12 mouse cellular contexts compared by ENCODE assay signal in the genomic region with DNA sequence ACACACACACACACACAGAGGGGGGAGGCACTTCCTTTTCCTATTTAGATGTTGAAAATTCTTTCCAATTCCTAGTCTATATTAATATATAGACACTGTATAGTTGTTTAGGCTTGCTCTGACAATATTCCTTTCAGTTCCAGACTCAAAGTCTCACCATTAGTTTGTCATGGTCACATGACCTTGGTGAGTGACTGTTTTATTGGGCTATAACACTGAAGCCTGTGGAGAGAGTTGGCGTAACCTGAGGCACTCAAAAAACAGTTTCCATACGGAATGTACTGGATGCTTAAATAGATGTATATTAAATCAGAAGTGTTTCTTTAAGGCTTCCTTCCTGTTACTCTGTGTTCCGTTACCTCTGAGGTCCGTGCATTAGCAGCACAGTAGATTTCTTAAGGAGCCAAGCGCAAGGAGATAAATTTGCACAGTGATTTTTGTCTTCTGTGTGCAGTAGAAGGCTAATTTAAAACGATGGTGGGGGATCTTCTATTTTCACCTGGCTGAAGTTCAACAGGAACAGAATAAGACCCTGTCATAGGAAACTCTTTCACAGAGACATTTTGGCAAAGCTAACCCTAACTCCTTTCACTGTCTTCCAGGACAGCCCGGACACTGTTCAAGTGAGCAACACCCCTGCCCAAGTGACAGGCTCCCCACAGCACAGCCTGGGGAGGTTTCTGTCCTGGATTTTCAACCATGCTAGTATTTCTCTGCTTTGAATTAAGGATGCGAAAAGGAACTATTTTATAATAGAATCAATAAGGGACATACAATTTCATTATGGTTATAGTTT.
DNase-seq lines count a peak whose midpoint lies in the region; ATAC-seq and TF ChIP-seq lines count a peak whose summit lies in the region.
"Had no signal": no experiment of that assay in that cellular context is flagged by ENCODE, and none has a peak within 500 bp of the region (broad histone marks: within the 10 kb centered on the region; RNA-seq: fewer than 3 reads in every experiment).

No protein-coding gene starts in this region.

- TF ChIP-seq CTCF in intestine, postnatal 0 days (IDR thresholded peaks at IDR 0.05; ENCODE audit: low read depth): no peak
- TF ChIP-seq CTCF in stomach, postnatal 0 days (IDR thresholded peaks at IDR 0.05; ENCODE audit: low read depth): no peak

- no peak for TF ChIP-seq EP300 in stomach, postnatal 0 days (optimal IDR thresholded peaks at IDR 0.05)

- WGBS in intestine, embryonic 15.5 days: 51% methylated on average over 8 of the region's 8 CpGs
- 50% methylated on average over 8 of the region's 8 CpGs for WGBS in intestine, postnatal 0 days
- 66% methylated on average over 8 of the region's 8 CpGs for WGBS in stomach, embryonic 14.5 days
- 70% methylated on average over 8 of the region's 8 CpGs for WGBS in stomach, postnatal 0 days
- WGBS in forebrain, embryonic 15.5 days: 62% methylated on average over 8 of the region's 8 CpGs

- 0 out of 2 replicates have a peak, but pooled peaks cover under 1% of the 10 kb centered on the region for H3K4me1 ChIP-seq in intestine, embryonic 15.5 days (replicated peaks)
- no peaks in the 10 kb centered on the region for H3K4me1 ChIP-seq in intestine, postnatal 0 days (replicated peaks; ENCODE audit: control insufficient read depth, insufficient read depth, low read length)
- H3K4me1 ChIP-seq in stomach, embryonic 14.5 days (ENCODE audit: control insufficient read depth, insufficient read depth, low read length): 0 out of 2 replicates have a peak, but pooled peaks cover 4% of the 10 kb centered on the region
- H3K4me1 ChIP-seq in stomach, postnatal 0 days (replicated peaks; ENCODE audit: control insufficient read depth, insufficient read depth): no peaks in the 10 kb centered on the region
- H3K4me1 ChIP-seq in forebrain, embryonic 15.5 days: peaks cover 7% of the 10 kb centered on the region; the same call in 1 of the 2 replicates

- no peak overlapping the region for H3K4me2 ChIP-seq in intestine, embryonic 15.5 days (replicated peaks)
- no peak overlapping the region for H3K4me2 ChIP-seq in intestine, postnatal 0 days (replicated peaks; ENCODE audit: low read depth)
- no peak overlapping the region for H3K4me2 ChIP-seq in stomach, embryonic 14.5 days (replicated peaks; ENCODE audit: low read depth, low read length)
- no peak overlapping the region for H3K4me2 ChIP-seq in stomach, postnatal 0 days (replicated peaks; ENCODE audit: low read depth)
- no peak overlapping the region for H3K4me2 ChIP-seq in forebrain, embryonic 15.5 days (replicated peaks)

- H3K4me3 ChIP-seq in intestine, embryonic 15.5 days (replicated peaks): no peak overlapping the region
- H3K4me3 ChIP-seq in intestine, postnatal 0 days (ENCODE audit: low read depth, low read length): no peak overlapping the region
- H3K4me3 ChIP-seq in stomach, embryonic 14.5 days (ENCODE audit: low read depth, low read length): no peak overlapping the region
- H3K4me3 ChIP-seq in stomach, postnatal 0 days (ENCODE audit: low read depth, low read length): no peak overlapping the region
- H3K4me3 ChIP-seq in forebrain, embryonic 15.5 days: no peak overlapping the region

- no peaks in the 10 kb centered on the region for H3K9me3 ChIP-seq in intestine, embryonic 15.5 days
- no peaks in the 10 kb centered on the region for H3K9me3 ChIP-seq in intestine, postnatal 0 days (ENCODE audit: control insufficient read depth)
- H3K9me3 ChIP-seq in stomach, embryonic 14.5 days (ENCODE audit: control insufficient read depth, low read depth, low read length): no peaks in the 10 kb centered on the region
- no peaks in the 10 kb centered on the region for H3K9me3 ChIP-seq in stomach, postnatal 0 days (ENCODE audit: control insufficient read depth, low read length)
- no peaks in the 10 kb centered on the region for H3K9me3 ChIP-seq in forebrain, embryonic 15.5 days

- H3K27ac ChIP-seq in intestine, embryonic 15.5 days: no peak overlapping the region
- no peak overlapping the region for H3K27ac ChIP-seq in intestine, postnatal 0 days (ENCODE audit: low read depth, low read length)
- 0 out of 2 replicates have a peak overlapping the region, but pooled peaks have one; percentile 10 for H3K27ac ChIP-seq in stomach, embryonic 14.5 days (ENCODE audit: low read length)
- H3K27ac ChIP-seq in stomach, postnatal 0 days (replicated peaks): no peak overlapping the region
- no peak overlapping the region for H3K27ac ChIP-seq in forebrain, embryonic 15.5 days (replicated peaks)

- no peak overlapping the region for H3K9ac ChIP-seq in intestine, embryonic 15.5 days
- H3K9ac ChIP-seq in intestine, postnatal 0 days (ENCODE audit: low read depth, low read length): no peak overlapping the region
- no peak overlapping the region for H3K9ac ChIP-seq in stomach, embryonic 14.5 days (replicated peaks; ENCODE audit: low read depth, low read length)
- H3K9ac ChIP-seq in stomach, postnatal 0 days (ENCODE audit: low read length): no peak overlapping the region
- H3K9ac ChIP-seq in forebrain, embryonic 15.5 days (replicated peaks): no peak overlapping the region

- no peaks in the 10 kb centered on the region for H3K36me3 ChIP-seq in intestine, embryonic 15.5 days
- H3K36me3 ChIP-seq in intestine, postnatal 0 days (ENCODE audit: control insufficient read depth, insufficient read depth): no peaks in the 10 kb centered on the region
- no peaks in the 10 kb centered on the region for H3K36me3 ChIP-seq in stomach, embryonic 14.5 days (ENCODE audit: control insufficient read depth, insufficient read depth, low read length)
- no peaks in the 10 kb centered on the region for H3K36me3 ChIP-seq in stomach, postnatal 0 days (ENCODE audit: control insufficient read depth, insufficient read depth, low read length)
- H3K36me3 ChIP-seq in forebrain, embryonic 15.5 days: no peaks in the 10 kb centered on the region

- DNase-seq in embryo, embryonic 11 days: peak; percentile 36
- no peak for DNase-seq in embryo, embryonic 9.5 days (ENCODE audit: extremely low spot score)
- DNase-seq in stomach, postnatal 0 days (ENCODE audit: low spot score): no peak
- no peak for DNase-seq in testis, postnatal 10 days (ENCODE audit: low spot score)
- DNase-seq: cerebellum, postnatal 10 days; lung, adult 18-20 months; thymus, adult 18-20 months had no signal

- H3K27me3 ChIP-seq in intestine, embryonic 15.5 days (replicated peaks): no peaks in the 10 kb centered on the region
- no peaks in the 10 kb centered on the region for H3K27me3 ChIP-seq in intestine, postnatal 0 days (replicated peaks; ENCODE audit: control insufficient read depth, insufficient read depth, low read length)
- no peaks in the 10 kb centered on the region for H3K27me3 ChIP-seq in stomach, embryonic 14.5 days (ENCODE audit: control insufficient read depth, insufficient read depth, low read length)
- no peaks in the 10 kb centered on the region for H3K27me3 ChIP-seq in stomach, postnatal 0 days (ENCODE audit: control insufficient read depth, insufficient read depth, low read length)
- no peaks in the 10 kb centered on the region for H3K27me3 ChIP-seq in forebrain, embryonic 15.5 days

- ATAC-seq in intestine, embryonic 15.5 days: peak; percentile 68
- ATAC-seq in intestine, postnatal 0 days: no peak
- no peak for ATAC-seq in stomach, embryonic 14.5 days (ENCODE audit: insufficient number of reproducible peaks, insufficient read depth, low FRiP score, low read depth)
- ATAC-seq in stomach, postnatal 0 days (ENCODE audit: low FRiP score, low TSS enrichment): no peak
- ATAC-seq in forebrain, embryonic 15.5 days (replicated peaks): no peak
- ATAC-seq: forebrain, embryonic 16.5 days had no signal
